Mouse (Mus musculus) liver, postnatal 0 days (tissue): Measurements from ENCODE around the gene Abcc3.

ENCODE experiments used
- CTCF ChIP-seq: sonication (generic); IDR thresholded peaks from 2 replicates; pipeline ENCODE4 v1.5.1; 2016; ENCODE audit warnings: antibody characterized with exemption, low read depth
- EP300 ChIP-seq: IDR thresholded peaks from 2 replicates; pipeline ENCODE4 v1.6.1; 2016; ENCODE audit warnings: antibody characterized with exemption, low read depth, mild to moderate bottlenecking

DNA sequence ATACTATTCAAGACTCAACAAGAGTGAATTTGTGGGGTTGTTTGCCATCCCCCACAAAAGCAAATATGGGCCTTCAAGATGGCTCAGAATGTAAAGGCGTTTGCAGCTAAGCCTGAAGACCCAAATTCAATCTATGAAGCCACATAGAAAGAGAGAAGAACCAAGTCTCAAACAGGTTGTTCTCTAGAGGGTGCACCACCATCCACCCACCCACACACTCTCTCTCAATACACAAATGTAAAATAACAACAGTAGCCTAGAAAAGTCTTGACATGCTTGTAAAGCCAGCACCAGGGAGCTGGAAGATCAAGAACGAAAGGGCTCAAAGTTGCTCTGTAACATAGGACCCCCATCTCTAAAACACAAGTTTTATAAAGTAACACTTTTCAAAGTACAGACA, 76.3 kb downstream of the Abcc3 start:
- TF ChIP-seq CTCF (no peak), EP300 (no peak)
